Mouse (Mus musculus) liver, embryonic 16.5 days (tissue): ENCODE data around the gene Otud7a. TPM values are rescaled to one million over a fixed set of nuclear protein-coding genes. Genes with fewer than 3 reads are reported as not detected.

Experiments used
- ATAC-seq: fragments of 200-750 bp; cut with Nextera tagmentation; 2 replicates; pipeline ENCODE4 v1.8.0; 2017; ENCODE audit warnings: low read depth, mild to moderate bottlenecking, moderate number of reproducible peaks, moderate library complexity
- H3K27ac ChIP-seq: fragments of 300-500 bp; sonication (generic); 2 replicates; pipeline ENCODE4 v1.5.1; 2014; ENCODE audit warnings: mild to moderate bottlenecking, low read length
- H3K27me3 ChIP-seq: fragments of 300-500 bp; sonication (generic); 2 replicates; pipeline ENCODE4 v1.6.1; 2014; ENCODE audit warnings: low read depth, low read length, mixed read lengths; ENCODE audit not compliant: control insufficient read depth, insufficient read depth
- H3K36me3 ChIP-seq: fragments of 300-500 bp; sonication (generic); 2 replicates; pipeline ENCODE4 v1.6.1; 2014; ENCODE audit warnings: mild to moderate bottlenecking; ENCODE audit not compliant: control insufficient read depth, insufficient read depth
- H3K4me1 ChIP-seq: fragments of 300-500 bp; sonication (generic); 2 replicates; pipeline ENCODE4 v1.6.1; 2014; ENCODE audit warnings: low read depth, low read length, mixed read lengths; ENCODE audit not compliant: control insufficient read depth
- H3K4me2 ChIP-seq: fragments of 300-500 bp; sonication (generic); 2 replicates; pipeline ENCODE4 v1.6.1; 2014; ENCODE audit warnings: low read depth, low read length, mixed read lengths
- H3K4me3 ChIP-seq: fragments of 300-500 bp; sonication (generic); 2 replicates; pipeline ENCODE4 v1.5.1; 2014; ENCODE audit warnings: low read depth, mild to moderate bottlenecking, low read length
- H3K9ac ChIP-seq: fragments of 300-500 bp; sonication (generic); 2 replicates; pipeline ENCODE4 v1.6.1; 2014; ENCODE audit warnings: low read depth, low read length
- H3K9me3 ChIP-seq: fragments of 300-500 bp; sonication (generic); replicated peaks from 2 replicates; pipeline ENCODE4 v1.6.1; 2016; ENCODE audit warnings: low read length; ENCODE audit not compliant: control insufficient read depth
- WGBS: fragments of 180-500 bp; shearing (Covaris S2); extraction: QIAGEN DNeasy Blood & Tissue Kit; methylation state at CpG from one replicate; pipeline ENCODE4 v1.1.7; 2014; ENCODE audit not compliant: insufficient replicate concordance; 5-methylcytosine and 5-hydroxymethylcytosine counted together
- polyA plus RNA-seq: library from polyadenylated mRNA; unstranded; fragments of >200 nt; fragmentation: Nextera tagmentation; extraction: Ambion mirVana; gene quantifications from 2 replicates; pipeline ENCODE4 v1.2.1, GENCODE M21; 2015

The Otud7a gene
- polyA plus RNA-seq, 1 experiment from 2014 or later = not detected

- 46% methylated on average over 8 of the region's 8 CpGs for WGBS
- no peak overlapping the region for H3K27ac ChIP-seq
- H3K9me3 ChIP-seq = no peaks in the 10 kb centered on the region
- H3K27me3 ChIP-seq = no peaks in the 10 kb centered on the region
- H3K36me3 ChIP-seq = no peaks in the 10 kb centered on the region
- no peak overlapping the region for H3K4me2 ChIP-seq
- no peak for ATAC-seq
- no peak overlapping the region for H3K9ac ChIP-seq
- H3K4me1 ChIP-seq = no peaks in the 10 kb centered on the region
- H3K4me3 ChIP-seq = no peak overlapping the region
Measured at GRCm38 (mm10) chr7:63796001-63796632, 351.6 kb downstream of the Otud7a start.

DNA sequence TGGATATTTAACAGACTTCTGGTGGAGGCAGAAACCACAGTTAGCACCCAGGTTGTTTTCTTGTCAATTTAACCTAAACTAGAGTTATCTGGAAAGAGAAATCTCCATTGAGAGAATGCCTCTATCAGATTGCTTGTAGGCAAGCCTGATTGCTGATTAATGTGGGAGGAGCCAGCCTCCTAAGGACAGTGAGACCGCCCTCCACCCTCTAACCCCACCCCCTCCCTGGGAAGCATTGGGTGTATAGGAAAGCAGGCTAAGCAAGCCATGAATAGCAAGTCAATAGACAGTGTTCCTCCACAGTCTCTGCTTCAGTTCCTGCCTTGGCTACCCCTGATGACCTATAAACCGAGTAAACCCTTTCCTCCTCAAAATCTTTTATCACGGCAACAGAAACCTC, 353.9 kb downstream of the Otud7a start:
- H3K4me2 ChIP-seq = no peak overlapping the region
- H3K9ac ChIP-seq = no peak overlapping the region
- no peaks in the 10 kb centered on the region for H3K36me3 ChIP-seq
- ATAC-seq = no peak
- WGBS = 54% methylated on average over 3 of the region's 3 CpGs
- no peaks in the 10 kb centered on the region for H3K4me1 ChIP-seq
- H3K4me3 ChIP-seq = no peak overlapping the region
- H3K27me3 ChIP-seq = no peaks in the 10 kb centered on the region
- H3K27ac ChIP-seq = no peak overlapping the region
- no peaks in the 10 kb centered on the region for H3K9me3 ChIP-seq

GRCm38 (mm10) chr7:63799304-63799703, 354.8 kb downstream of the Otud7a start:
- Histone ChIP-seq H3K27me3 (no peaks in the 10 kb centered on the region), H3K4me1 (no peaks in the 10 kb centered on the region), H3K4me2 (no peak overlapping the region), H3K9ac (no peak overlapping the region), H3K36me3 (no peaks in the 10 kb centered on the region), H3K4me3 (no peak overlapping the region), H3K27ac (no peak overlapping the region), H3K9me3 (no peaks in the 10 kb centered on the region)
- WGBS = 62% methylated on average over 7 of the region's 7 CpGs
- no peak for ATAC-seq

- H3K27ac ChIP-seq = no peak overlapping the region
- ATAC-seq = no peak
- WGBS = 75% methylated on average over 21 of the region's 21 CpGs
- H3K4me1 ChIP-seq = no peaks in the 10 kb centered on the region
- no peak overlapping the region for H3K4me2 ChIP-seq
- no peaks in the 10 kb centered on the region for H3K27me3 ChIP-seq
- H3K4me3 ChIP-seq = no peak overlapping the region
- no peaks in the 10 kb centered on the region for H3K9me3 ChIP-seq
- no peaks in the 10 kb centered on the region for H3K36me3 ChIP-seq
- H3K9ac ChIP-seq = no peak overlapping the region
Measured at GRCm38 (mm10) chr7:63802751-63803150, 358.2 kb downstream of the Otud7a start.

Other genes with a start within 250 kb of the Otud7a start
- gene Chrna7, start 232.2 kb upstream of the Otud7a start, polyA plus RNA-seq = not detected in 2 replicates